Mouse (Mus musculus) granulocyte monocyte progenitor cell, adult 5-6 weeks (primary cell): ENCODE measurements around the gene Arhgap4. TPM values are rescaled to one million over a fixed set of nuclear protein-coding genes. Genes with fewer than 3 reads are reported as not detected.

ENCODE experiments used
- ATAC-seq: replicated peaks from 2 replicates; pipeline ENCODE4 v1.8.0; 2016; ENCODE audit warnings: mild to moderate bottlenecking, moderate TSS enrichment, inconsistent platforms; ENCODE audit not compliant: poor library complexity, severe bottlenecking
- total RNA-seq, 2 experiments: library from RNA; stranded (forward) in 1 of 2; stranded (reverse) in 1 of 2; fragments of 200-712, 200-1000 nt in 1 of 2; fragments of >200 nt in 1 of 2; fragmentation: Nextera tagmentation in 1 of 2; gene quantifications; 2 replicates each; pipeline ENCODE4 v1.2.3; 2014 to 2017

The Arhgap4 gene
- total RNA-seq, 2 experiments from 2014 or later = 36.3 to 45.1 TPM

DNA sequence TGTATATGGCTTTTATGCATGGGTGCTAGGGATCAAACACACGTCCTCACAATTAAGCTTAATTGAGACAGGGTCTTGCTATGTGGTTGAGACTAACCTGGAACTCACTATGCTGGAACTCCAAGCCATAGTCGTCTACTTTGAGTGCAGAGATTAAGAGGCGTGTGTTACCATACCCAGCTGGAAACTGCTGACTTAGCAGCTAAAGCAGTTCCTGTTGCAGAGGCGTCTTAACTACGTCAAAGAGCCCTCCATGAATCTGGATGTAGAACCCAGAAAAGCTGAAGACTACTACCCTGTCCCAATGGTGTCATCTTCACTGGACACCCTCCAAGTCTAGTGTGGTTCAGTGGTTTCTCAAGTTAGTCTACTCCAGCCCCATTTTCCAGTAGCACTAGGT lies 3.0 kb downstream of the Arhgap4 start:
- no peak for ATAC-seq

DNA sequence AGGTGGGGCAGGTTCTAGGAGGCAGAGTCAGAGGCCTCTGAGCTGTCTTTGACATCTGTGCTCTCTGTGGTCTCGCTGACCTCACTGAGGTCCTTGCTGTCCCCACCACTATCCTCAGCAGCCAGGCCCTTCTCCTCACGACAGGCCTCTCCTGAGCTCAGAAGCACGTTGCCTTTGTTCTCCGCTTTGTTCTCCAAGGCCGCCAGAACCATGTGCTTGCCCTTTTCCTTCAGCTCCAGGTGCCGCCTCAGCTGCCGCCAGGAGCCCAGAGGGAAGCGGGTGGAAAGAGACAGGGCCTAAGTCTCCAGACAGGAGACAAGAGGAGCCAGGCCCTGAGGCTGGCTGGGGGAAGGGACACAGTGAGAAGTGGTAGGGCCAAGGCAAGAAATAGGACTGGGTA lies 4.7 kb downstream of the Arhgap4 start:
- no peak for ATAC-seq

GRCm38 (mm10) chrX:73914827-73915703 lies 6.6 kb downstream of the Arhgap4 start:
- ATAC-seq = peak; percentile 82

DNA sequence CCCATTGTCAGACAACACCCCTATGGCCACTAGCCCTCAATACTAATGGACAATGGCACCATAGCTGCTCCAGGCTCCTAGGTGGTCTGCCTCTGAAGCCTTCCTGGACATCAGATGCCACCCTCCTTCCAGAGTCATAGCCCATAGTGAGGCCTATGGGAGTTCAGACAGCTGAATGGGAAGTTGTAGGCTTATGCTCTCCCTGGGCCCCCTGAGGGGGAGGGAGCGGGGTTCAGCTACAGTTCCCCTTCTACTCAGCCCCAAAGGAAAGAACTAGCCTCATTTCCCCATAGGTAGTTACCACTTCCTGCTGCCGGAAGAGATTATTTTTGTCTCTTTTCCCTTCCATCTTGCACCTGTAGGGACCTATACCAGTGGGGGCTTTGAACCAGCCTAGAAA lies 10.1 kb downstream of the Arhgap4 start:
- peak; percentile 66 for ATAC-seq

- ATAC-seq = peak; percentile 28
Measured at GRCm38 (mm10) chrX:73911156-73911555, 10.5 kb downstream of the Arhgap4 start.

- ATAC-seq = no peak
Measured at GRCm38 (mm10) chrX:73910451-73910850, 11.2 kb downstream of the Arhgap4 start.

- ATAC-seq = no peak
Measured at GRCm38 (mm10) chrX:73910049-73910448, 11.6 kb downstream of the Arhgap4 start.

DNA sequence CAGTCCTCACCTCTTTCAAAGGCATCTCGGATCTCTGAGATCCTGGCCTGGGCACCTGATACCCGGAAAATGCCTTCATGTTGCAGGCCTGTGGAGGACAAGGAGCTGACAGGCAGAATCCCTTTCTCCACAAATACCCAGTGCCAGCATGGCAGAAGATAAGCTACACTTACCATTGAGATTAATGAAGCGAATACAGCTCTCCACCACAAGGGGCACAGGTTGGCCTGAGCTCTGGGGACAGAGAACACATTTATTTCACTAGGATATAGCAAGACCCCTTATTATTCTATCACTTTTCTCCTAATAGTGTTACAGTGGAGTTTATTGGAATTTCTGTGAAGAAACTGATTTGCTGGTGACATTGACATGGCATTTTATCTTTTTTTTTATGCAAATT lies 23.7 kb downstream of the Arhgap4 start:
- ATAC-seq = no peak

- ATAC-seq = peak; percentile 30; the same call in 1 of the 2 replicates
Measured at GRCm38 (mm10) chrX:73895719-73896118, 26.0 kb downstream of the Arhgap4 start, which contains the start of gene L1cam. TSS of gene L1cam (minus strand) at chrX:73896105.

DNA sequence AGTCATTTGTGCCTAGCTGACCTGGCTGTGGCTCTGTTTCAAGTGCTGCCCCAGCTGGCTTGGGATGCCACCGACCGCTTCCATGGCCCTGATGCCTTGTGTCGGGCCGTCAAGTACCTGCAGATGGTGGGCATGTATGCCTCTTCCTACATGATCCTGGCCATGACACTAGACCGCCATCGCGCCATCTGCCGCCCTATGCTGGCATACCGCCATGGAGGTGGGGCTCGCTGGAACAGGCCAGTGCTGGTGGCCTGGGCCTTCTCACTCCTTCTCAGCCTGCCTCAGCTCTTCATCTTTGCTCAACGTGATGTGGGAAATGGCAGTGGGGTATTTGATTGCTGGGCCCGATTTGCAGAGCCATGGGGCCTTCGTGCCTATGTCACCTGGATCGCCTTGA lies 28.8 kb downstream of the Arhgap4 start:
- ATAC-seq = no peak

GRCm38 (mm10) chrX:73891551-73892152 lies 30.0 kb downstream of the Arhgap4 start, which contains the start of gene Avpr2:
TSS of gene Avpr2 (plus strand) at chrX:73892102.
- no peak for ATAC-seq

DNA sequence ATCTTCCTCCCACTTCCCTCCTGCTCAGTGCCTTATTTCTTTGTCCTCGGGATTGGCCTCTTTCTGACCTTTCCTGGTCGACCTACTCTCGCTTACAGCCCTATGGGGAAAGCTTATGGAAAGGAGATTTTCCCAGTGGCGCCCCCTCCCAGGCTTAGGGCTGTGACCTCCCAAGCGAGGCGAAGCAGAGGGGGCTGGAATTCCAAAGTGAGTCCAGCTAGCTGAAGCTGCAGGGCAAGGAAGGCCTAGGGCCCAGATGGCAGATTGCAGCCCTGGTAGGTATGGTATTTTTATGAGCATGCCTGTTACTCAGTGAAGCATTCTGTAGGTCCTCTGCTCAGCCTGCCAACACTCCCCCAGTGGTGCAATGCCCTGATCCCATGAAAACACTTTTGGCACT lies 40.2 kb downstream of the Arhgap4 start:
- no peak for ATAC-seq

- peak; percentile 22; the same call in 1 of the 2 replicates for ATAC-seq
Measured at GRCm38 (mm10) chrX:73881036-73881427, 40.6 kb downstream of the Arhgap4 start.

DNA sequence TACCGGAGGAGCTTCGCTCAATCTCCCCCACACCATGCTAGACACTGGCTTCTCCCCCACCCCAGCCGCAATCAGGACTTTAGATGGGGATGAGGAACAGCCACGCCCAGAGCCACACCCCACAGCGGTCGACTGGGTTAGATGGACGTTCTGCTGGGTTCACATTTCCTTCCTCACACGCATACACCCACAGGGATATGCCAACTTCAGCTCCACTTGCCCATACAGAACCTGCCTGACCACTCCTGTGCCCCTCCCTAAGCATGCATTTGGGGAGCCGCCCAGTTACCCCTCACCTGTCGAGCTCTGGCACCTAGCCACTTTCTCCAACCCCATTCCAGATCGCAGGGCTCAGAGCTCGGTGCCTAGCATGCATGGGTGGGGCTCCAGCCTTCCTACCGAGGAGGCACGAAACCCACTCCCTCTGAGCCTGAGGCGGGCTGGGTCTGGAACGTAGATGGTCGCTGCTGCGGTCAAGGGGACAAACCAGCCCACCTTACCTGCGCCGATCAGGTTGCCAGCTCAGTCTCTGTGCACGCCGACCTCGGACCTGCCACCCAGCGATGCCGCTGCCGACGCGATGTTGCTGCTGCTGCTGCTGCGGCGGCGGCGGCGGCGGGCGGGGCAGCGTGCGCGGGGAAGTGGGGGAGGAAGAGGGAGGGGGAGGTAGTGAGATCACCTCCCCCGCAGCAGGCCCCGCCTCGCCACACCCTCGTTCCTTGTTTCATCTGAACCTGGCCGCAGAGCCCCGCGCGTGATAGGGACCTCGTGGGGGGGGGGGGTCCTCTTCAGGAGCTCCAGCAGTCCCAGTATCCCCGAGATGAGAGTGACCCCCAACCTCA lies 41.3 kb downstream of the Arhgap4 start:
- peak; percentile 75 for ATAC-seq

DNA sequence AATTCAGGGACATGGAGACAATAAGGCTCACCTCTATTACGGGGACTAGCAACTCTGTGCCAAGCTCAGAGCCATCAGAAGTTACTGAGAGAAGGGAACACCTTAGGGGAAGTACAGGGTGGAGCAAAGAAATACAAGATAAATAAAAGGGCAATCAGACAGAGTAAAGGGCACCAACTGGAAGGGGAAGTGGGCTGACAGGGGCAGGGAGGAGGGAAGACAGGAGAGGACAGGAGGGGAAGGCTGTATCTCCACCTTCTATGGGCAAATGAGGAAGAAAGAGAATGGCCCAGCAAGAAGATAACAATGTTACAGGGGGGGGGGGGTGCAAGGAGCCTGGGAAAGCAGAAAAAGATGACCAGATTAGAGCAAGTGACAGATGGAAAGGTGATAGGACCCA lies 44.7 kb downstream of the Arhgap4 start:
- peak; percentile 72 for ATAC-seq

- no peak for ATAC-seq
Measured at GRCm38 (mm10) chrX:73875881-73876280, 45.8 kb downstream of the Arhgap4 start.

GRCm38 (mm10) chrX:73871956-73872355 lies 49.7 kb downstream of the Arhgap4 start:
- no peak for ATAC-seq

DNA sequence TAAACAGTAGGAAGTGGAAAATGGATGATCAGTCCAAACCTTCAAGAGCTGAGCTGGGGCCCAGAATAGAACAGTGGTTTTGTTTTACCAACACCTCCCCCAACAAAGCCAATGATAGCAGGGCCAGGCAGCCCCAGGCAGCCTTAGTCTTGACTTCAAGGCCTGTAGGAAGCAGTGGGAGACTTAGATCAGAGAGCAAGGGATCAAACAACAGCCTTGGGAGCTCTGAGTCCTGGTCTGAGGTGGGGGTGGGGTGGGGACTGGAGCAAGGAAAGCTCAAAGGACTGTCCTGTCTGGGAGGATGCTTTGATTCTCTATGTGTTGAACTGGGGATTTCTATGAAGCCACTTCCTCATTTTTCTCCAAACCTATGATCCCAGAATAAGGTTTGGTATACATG lies 50.2 kb downstream of the Arhgap4 start:
- ATAC-seq = no peak

GRCm38 (mm10) chrX:73869334-73869733 lies 52.3 kb downstream of the Arhgap4 start:
- ATAC-seq = peak; percentile 82

DNA sequence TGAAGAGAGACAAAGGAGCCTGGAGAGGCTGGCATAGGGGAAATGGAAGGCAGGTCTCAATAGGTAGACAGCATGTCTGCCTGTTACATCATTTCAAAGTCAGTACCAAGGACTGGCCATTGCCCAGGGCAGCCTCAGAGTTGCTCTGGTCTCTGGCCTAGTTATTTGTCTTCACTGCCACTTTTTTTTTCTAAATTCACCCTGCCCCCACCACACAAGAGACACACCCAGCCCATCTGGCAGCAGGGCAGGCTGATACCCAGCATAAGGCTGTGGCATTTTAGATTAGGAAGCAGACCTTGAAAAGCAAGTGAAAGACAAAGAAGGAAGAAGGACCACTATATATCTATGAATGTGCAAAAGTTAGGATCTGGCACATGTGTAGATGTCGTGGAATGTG lies 53.8 kb downstream of the Arhgap4 start:
- no peak for ATAC-seq

DNA sequence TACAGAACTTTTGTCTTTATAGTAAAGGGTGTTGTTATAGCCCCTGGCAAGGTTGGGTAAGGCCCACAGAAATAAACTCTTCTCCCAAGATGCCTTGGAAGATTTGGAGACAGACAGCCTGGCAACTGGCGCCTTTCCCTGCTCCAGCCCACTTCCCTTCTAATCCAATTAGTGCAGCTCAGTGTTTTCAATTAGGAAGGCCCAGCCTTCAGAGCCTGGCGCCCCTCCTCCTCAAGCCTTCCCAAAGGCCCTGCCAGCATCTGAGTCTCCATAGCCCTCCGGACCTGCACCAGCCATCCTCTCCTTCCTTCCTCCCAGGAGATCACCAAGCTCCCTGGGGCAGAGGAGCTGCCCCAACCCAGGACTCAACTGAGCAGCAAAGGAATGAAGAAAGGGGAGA lies 54.4 kb downstream of the Arhgap4 start:
- no peak for ATAC-seq
